Mouse (Mus musculus): ENCODE results near the gene Rtp4. TPM values are rescaled to one million over a fixed set of nuclear protein-coding genes. Genes with fewer than 3 reads are reported as not detected.

Rtp4 gene
- total RNA-seq, 2 experiments from 2014 or later, result 16.6 to 19.8 TPM

DNA sequence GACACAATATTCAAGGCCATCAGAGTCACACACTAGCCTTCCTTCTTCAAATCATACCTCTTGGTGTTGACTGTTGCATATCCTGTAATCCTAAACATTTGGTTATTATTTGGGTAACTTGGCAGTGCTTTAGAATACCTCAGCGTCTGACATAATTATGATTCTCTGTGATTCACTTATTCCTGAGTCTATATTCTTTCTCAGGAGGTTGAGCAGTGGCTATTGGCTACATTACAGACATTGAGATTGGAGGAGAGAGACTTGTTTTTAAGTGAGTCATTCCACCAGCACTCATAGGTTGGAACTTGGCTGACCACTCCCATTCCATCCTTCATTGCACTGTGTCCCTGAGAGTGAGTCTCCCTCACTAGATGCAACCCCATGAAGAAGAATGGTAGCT, 6.7 kb upstream of the Rtp4 start:
- DNase-seq, result no peak

DNA sequence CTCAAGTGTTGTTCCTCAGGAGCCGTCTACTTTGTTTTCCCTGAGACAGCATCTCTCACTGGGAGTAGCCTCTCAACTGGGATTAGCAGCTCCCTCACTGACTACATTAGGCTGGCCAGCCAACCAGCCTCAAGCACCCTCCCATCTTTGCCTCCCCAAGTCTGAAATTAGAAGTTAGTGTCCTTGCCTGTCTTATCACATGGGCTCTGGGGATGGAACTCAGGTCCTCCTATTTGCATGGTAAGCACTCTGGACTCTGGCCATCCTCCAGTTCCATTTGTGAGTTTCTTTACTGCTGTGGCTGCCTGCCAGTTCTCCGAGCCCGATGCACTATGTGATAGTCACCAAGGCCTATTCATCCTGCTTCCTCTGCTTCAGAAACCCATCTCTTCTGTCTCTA, 4.3 kb upstream of the Rtp4 start:
- DNase-seq, result peak; percentile 81 to 85

DNA sequence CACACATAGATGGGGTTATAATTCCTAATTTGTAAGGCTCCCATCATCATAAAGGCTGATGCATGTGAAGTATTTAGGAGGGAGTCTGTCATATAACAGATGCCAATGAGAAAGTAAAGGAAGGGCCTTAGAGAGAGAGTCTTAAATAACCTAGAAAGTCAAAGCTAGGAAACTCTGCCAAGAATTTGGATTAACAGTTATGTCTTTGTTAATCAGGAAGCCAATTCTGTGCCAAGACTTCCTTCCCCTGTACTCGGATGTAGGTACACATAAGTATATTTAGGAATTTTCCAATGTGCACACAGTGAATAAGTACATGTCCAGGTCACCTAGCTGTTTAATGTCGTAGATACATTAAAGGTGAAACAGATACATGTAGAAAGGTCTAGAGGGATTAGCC, 3.5 kb upstream of the Rtp4 start:
- DNase-seq, result no peak

DNA sequence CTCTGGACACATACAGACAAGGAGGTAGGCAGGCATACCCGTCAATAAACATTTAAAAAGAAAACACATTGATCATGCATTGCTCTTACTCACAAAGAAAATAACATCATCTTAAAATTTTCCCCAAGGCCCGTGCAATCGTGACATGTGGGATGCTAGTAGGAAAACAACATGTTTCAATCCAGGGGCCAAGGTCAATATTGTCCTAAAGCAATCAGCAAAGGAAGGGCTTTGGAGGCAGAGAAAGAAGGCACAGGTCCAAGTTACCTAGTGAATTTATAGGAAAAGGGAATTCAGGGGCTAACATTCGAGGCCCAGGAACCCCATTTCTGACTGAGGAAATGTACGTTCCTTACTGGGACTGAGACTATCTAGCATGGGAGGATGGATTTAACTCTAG, 2.9 kb upstream of the Rtp4 start:
- no peak for DNase-seq

DNA sequence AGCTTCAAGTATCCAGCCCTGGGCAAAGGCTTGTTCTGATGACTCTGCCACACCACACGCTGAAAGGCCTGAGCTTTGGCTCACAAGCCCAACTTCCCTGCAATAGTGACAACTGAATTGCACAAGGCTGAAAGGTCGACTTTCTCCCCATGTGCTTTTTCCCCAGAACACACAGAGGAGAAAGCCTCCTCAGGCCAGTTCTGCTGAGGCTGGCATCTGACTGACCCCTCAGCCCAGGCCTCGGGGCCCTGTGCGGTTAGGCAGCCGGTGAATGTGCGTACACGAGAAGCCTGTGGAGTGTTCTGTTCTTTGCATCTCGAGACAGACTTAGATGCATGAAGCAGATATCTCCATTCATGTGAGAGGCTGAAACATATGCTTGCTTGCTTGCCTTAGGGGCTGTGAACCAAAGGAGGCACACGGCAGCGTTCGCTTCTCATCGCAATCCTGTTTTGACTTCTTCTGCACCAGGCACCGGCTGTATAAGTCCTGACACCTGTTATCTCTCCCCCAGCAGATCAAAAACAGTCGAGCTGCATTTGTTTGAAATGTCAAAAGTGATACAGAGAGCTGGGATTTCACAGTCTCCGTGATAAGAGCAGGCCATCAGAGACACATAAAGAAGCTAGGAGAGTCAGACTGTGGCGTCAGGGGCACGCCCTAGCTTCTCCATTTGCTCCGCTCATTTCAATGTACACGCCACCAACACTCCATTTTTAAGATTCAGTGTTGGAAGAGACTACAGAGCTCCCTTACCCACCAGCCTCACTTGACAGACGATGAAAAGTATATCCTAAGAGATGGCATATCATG, 2.1 kb upstream of the Rtp4 start:
- DNase-seq, result peak; percentile 43 to 54

DNA sequence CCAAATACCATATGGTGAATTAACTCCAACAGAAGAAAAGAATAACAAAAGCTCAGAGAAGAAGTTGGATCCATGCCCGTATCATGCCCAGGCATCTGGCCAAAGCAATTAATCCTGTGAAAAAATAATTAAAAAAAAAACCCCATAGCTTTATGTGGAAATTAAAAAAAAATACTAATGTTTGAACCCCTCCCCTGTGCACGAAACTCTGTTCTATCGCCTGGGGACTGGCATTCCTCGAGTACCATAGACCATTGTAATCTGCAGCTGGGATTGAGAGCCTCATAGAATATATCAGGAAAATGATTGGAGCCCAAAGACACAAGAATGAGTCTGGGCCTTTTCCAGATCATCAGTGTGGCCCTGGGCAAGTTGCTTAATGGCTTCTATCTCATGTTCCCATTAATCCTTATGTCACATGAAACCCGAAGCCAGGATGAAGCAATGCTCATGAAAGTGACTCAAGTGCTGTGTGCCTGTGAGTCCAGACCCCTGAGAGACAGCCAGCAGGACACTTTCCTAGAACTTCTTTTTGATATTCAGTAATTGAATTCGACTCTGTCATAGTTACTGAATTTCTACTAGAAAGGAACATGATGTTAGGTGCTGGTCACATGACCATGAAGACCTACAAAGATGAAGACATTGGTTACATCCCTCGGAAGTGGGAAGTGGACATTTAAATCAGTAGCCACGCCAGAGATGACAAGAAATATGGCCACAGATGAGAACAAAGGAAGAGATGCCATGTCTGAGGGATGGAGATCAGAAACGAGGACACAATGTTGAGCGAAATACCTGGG, 1.3 kb upstream of the Rtp4 start:
- DNase-seq, result peak; percentile 53 to 72

DNA sequence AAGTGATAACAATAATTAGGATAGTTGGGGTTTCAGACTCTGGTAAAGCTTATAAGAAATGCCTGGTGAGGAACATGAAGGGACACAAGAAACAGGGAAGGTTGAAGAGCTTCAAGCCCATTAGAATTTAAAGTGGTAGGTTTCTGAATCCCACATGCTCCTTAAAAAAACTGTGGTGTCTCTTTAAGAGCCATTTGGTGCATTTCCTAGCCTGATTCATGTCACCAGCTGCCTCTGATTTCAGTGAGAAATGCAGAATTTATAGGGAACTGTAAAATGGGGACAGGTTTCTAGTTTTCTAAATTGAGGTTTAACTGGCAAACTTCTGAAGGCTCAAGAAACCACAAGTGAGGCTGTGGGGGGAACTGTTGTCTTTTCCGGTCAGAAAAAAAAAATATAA, 320 bp upstream of the Rtp4 start:
- no peak for DNase-seq

DNA sequence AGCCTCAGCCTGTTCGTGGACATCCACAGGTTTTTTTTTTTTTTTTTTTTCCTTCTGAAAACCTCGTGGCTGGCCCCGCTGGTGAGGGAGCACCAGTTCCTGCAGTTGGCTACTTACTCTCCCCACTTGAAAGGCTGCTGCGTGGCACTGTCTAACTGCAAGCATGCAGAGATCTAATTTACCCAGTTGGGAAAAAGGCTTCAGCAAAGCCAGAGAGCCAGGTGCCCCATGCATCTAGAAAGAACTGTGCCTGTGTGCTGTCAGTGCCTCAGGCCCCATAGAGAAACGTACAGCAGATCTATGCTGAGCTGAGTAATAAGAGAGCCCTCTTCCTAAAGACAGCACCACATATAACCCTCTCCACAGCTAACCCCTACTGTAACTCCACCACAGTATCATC, 1.0 kb downstream of the Rtp4 start:
- DNase-seq, result no peak

DNA sequence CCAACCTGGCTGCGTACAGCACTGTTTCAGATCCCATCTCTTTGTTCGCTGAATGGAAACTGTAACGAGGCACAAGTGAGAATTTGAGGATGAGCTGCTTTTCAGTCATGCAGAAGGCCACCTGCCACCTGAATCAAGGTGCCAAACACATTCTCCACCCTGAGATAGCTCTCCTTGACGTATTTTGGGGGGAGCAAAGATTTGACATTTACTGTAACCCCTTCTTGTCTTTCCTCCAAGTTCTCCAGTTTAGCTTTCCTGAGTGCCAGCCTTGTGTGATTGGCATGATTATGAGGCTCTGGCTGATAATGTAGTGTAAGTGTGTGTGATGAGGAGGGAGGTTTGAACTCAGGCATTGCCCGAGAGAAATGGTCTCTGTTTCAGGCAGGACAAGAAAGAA, 2.0 kb downstream of the Rtp4 start:
- DNase-seq, result no peak

DNA sequence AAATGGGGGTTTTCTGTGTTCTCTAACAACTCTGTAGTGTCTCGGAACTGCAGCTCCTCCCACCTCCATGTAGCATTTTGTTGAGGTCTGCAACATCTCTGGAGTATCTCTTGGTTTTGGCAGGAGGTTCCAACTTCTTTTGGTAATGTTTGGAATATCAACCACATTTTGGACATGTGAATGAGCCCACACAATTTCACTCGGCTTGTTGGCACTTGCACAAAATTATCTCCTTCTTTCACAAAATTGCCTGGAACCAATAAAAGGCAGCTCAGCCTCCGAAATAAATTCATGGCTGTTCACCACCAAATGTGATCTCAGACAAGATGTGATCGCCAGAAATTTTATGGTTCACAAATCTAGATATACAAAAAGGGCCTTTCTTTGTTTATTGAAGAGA, 9.1 kb downstream of the Rtp4 start:
- DNase-seq, result no peak

DNA sequence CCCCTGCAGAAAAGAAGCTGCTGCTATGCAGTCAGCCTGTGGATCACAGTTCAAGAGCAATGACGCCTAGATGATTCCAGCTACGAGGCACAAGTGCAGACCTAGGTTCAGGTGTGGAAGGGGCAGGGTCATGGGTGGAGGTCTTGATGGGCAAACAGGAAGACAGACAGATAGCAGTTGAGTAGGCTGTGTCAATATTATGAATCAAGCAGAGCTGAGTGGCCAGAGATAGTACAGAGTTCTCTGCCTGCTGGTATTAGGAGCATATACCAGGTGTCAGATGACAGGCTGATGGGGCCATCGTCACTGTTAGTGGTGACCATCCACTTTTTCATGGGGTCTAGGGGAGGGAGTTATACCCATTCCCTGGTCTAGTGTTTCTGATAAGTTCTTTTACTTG, 13.6 kb downstream of the Rtp4 start:
- no peak for DNase-seq

DNA sequence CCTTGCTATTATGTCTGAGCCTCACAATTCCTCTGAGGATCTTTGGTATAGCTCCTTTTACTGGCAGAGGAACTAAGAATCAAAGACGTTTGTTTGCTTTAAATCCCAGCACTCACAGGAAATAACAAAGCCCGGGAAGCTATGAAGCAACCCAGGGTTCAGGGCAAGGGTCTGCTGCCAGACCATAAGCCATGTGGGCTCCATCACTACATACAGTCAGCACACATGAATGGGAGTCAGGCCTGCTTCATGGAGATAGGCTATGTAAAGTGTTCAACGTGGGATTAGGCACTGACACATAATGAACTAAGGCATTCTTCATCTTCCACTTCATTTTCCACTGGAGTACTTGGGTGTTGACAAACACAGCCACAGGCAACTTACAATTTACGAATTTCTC, 21.0 kb downstream of the Rtp4 start:
- no peak for DNase-seq

DNA sequence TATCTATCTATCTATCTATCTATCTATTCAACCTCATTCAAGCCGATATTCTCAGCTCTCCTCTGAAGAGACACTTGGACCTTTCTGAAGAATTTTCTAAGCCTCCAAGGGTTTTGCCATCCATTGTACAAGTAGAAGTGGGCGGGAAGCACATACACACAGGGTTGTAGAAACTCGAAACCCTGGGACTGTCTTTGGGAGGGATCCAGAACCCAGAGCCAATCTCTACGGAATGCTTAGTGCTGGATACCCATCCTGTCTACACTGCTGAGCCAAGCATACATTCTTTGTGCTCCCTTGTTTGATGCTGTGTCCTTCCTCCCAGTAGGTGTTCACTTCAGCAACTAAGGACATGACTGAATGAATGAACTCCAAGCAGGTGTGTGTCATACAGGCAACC, 22.8 kb downstream of the Rtp4 start:
- no peak for DNase-seq

DNA sequence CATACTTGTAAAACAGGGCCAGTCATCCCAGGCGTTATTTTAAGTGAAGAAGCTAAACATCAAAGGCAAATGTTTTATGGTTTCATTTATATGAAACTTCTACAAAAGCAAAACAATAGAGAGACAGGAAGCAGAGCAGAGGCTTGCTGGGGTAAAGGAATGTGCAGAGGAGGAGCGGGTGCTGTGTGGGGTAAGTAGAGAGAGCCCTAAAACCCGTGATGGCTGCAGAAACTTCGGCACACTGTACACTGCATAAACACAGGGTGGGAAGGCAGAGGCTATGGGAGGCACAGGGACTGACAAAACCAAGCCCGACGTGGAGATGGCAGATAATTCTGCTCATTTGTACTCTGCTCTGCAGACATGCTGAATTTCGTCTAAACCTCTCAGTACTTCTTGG, 24.3 kb downstream of the Rtp4 start:
- DNase-seq, result no peak

DNA sequence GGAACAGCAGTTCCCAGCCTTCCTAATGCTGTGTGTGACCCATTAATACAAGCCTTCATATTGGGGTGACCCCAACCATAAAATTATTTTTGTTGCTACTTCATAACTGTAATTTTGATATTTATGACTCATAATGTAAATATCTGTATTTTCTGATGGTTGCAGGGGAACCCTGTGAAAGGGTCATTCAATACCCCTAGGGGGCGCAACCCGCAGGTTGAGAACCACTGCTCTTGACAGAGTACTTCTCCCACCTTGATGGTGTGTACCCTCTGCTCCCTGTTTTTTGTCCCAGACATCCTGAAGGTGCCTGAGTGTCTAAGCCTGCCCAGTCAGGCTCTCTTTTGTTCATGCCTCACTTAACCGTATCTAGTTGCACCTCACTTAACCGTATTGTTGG, 27.7 kb downstream of the Rtp4 start:
- DNase-seq, result peak in 1 of 2 experiments; percentile 22

DNA sequence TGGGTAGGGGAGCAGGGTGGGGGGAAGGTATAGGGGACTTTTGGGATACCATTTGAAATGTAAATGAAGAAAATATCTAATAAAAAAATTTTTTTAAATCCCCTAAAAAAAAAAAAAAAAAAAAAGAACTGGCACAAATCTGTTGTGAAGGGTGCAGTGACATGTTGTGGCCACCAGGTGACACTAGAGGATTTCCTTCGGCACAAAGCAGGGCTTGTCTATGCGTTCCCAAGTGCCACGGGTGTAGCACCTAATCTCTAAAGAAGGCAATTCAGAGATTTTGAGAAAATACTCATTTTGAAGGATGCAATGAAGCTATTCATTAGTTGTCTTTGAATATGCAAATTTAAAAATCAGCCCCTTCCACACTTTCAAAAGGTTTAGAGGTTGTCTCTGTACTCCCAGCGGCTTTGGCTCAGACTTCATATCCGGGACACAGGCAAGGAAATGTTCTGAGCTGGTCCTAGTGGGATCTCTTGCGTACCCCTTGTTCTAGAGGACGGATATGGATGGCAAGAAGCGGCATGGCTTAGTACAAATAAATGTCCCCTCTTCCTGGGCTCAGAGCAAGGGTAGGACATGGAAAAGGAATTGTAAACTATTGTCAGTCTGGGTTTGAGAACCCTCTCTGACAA, 30.4 kb downstream of the Rtp4 start:
- DNase-seq, result peak; percentile 64 to 67

DNA sequence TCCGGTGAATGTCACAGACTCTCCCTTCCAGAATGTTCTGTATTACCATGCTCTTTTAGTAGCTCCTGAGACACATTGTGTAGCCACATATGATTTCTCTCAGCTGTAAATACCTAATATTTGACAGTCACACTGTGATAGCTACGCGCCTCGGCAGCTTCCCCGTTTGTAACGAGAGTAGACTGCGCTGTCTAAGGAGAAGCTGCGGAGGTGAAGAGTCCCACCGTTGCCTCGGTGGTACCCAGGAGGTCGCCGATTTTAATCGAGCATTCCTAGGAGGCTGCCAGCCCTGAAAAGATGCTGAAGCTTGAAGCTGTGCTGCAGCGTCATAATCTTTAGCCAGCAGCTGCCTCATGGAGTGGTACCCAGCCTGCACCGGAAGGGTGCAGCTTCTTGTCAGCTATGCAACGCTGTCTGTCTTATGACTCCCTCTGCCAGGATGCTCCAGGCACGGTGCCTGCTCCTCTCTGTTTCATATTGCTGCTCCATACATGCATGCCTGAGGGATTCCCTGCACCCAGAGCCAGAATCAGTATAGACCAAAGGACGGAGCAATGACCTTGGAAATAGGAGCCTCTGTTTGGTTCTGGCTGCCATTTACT, 31.0 kb downstream of the Rtp4 start:
- no peak for DNase-seq

DNA sequence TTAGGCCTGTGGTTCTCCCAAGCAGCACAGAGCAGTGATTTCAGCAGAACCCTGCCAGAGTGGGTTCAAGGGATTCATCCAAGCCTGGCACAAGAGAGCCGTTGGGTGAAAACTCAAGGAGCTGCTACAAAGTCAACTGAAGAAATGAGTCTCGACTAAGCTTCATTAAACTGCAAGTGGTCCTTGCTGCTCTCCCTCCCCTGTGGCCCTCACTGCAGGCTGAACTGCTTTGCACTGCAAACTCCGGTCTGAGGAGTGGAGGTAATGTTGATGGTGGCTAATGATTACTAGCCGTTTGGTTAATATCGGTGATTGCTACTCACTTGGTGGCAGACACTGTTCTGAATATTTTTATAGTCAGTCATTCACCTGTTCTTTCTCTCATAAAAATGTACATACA, 34.6 kb downstream of the Rtp4 start:
- DNase-seq, result no peak

DNA sequence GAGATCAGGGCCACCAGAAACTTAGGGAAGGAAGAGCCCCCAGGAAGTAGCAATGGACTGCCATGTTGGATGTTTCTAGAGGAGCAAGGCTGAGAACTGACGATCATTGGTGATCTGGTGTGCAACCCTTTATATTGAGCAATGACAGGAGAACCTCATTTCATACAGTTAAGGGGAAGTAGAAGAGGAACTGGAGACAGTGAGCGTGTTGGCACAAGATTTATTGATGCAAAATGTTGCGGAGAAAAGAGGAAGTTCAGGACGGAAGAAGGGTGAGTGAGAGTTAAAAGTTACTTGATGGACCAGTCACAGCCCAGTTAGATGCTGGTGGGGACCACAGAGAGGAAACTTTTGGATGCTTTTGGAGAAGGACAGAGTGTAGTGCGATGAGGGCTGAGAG, 37.1 kb downstream of the Rtp4 start:
- no peak for DNase-seq

DNA sequence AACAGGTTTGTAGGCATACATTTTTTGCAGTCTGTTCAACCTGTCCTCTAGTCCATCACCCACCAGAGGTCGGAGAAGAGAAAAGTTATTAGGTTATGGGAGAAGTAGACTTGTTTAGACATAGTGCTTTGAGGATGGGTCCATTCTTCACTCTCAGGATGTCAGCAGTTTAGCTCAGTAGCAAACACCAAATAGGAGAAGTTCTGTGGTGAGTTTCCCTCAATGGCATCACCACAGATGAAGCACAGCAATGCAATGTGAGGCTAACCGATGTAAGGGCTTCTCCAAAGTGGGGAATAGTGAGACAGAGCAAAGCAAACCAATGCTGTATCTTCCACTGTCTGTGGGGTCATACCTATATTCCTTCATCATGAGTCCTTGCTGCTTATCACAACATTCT, 37.6 kb downstream of the Rtp4 start:
- DNase-seq, result no peak

DNA sequence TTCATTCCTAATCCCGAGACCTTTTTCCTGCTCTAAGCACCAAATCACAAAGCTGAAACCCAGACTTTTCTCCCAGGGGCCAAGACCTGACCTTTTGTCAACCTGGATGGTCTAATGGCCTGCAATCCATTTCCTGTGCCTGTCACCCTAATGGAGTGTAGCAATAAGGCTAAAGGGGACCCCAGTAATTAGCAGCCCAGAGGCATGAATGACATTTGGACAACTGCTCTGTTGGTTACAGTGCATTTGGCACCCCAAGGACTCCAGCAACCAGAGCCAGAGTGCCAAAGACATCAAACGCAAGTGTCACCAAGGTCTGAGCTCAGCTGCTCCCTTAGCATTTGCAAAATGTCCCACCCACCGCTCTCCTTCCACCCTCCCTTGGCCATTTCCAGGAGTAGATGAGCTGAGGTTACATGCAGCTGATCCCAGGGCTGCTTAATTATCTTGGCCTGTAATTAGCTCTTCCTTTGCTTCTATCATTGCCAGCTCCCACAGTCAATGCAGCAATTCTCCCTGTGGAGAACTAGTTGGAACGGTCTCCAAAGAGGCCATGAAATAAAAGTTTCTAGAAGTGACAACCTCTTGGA, 48.4 kb downstream of the Rtp4 start:
- DNase-seq, result peak; percentile 10 to 11

DNA sequence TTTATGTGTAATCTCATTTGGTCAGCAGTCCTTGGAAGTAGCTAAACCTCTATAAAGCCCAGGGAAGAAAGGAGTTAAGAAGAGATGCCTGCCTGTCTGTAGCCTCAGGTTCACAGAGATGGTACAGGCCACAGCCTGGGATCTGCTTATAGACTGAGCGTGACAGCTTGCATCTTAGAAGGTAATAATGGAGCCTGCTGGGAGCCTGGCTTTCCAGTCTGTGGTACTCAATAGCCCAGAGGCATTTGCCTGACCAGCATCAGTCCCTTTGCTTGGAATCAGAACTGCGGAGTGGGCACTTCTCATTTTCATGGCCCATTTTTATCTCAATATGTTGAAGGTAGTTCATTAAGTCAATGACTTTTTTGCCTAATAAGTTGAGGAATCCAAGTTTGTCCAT, 54.5 kb downstream of the Rtp4 start:
- DNase-seq, result no peak

Data from adrenal gland, postnatal 36 days (tissue).